10 mouse cellular contexts compared by ENCODE assay signal in the genomic region with DNA sequence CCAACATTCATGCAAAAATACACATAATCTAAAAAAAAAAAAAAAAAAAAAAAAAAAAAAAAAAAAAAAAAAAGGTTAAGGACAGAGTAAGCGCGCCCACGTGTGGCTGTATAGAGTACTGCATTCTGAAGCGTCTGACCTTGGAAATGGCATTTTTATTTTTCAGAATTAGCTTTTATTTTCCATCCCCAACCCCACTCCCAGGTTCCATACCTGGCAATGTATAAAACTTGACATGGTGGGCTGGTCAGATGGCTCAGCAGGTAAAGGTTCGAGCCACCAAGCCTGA. TPM values are rescaled to one million over a fixed set of nuclear protein-coding genes. Genes with fewer than 3 reads are reported as not detected.
DNase-seq lines count a peak whose midpoint lies in the region; ATAC-seq lines count a peak whose summit lies in the region.
"Had no signal": no experiment of that assay in that cellular context is flagged by ENCODE, and none has a peak within 500 bp of the region (broad histone marks: within the 10 kb centered on the region; RNA-seq: fewer than 3 reads in every experiment).

No protein-coding gene starts in this region.

- no peak overlapping the region for H3K4me3 ChIP-seq in kidney, embryonic 16.5 days (ENCODE audit: low read length)
- H3K4me3 ChIP-seq: limb, embryonic 13.5 days had no signal

- under 1% methylated on average over 5 of the region's 5 CpGs for WGBS in kidney, embryonic 16.5 days

- ATAC-seq in kidney, embryonic 16.5 days (ENCODE audit: low FRiP score, low TSS enrichment): no peak

- H3K9ac ChIP-seq in kidney, embryonic 16.5 days (replicated peaks; ENCODE audit: low read length): no peak overlapping the region
- H3K9ac ChIP-seq: limb, embryonic 13.5 days had no signal

- H3K27me3 ChIP-seq in kidney, embryonic 16.5 days (ENCODE audit: insufficient read depth, low read length): peaks cover 7% of the 10 kb centered on the region; the same call in 1 of the 2 replicates

- no peaks in the 10 kb centered on the region for H3K9me3 ChIP-seq in kidney, embryonic 16.5 days (ENCODE audit: low read length)
- H3K9me3 ChIP-seq: limb, embryonic 13.5 days had no signal

- H3K27ac ChIP-seq in kidney, embryonic 16.5 days (ENCODE audit: low read length): no peak overlapping the region
- H3K27ac ChIP-seq: limb, embryonic 13.5 days had no signal

- no peaks in the 10 kb centered on the region for H3K4me1 ChIP-seq in kidney, embryonic 16.5 days (ENCODE audit: insufficient read depth, low read length)
- H3K4me1 ChIP-seq: limb, embryonic 13.5 days had no signal

- no peak overlapping the region for H3K4me2 ChIP-seq in kidney, embryonic 16.5 days (replicated peaks; ENCODE audit: low read depth, low read length)
- H3K4me2 ChIP-seq: limb, embryonic 13.5 days had no signal

- DNase-seq in adrenal gland, postnatal 10 days: peak; percentile 49
- no peak for DNase-seq in adrenal gland, postnatal 4 days (ENCODE audit: low spot score in 2 of 2)
- DNase-seq in kidney, adult 9 months: peak; percentile 20
- peak; percentile 37 for DNase-seq in urinary bladder, postnatal 25 days (ENCODE audit: low spot score)
- no peak for DNase-seq in urinary bladder, postnatal 4 days (ENCODE audit: low spot score in 2 of 2)
- DNase-seq in kidney, postnatal 14 days: peak; percentile 28
- DNase-seq in retina, postnatal 1 day: peak; percentile 47

- H3K36me3 ChIP-seq in kidney, embryonic 16.5 days (ENCODE audit: insufficient read depth, low read length): no peaks in the 10 kb centered on the region
- H3K36me3 ChIP-seq: limb, embryonic 13.5 days had no signal

RNA-seq across cellular contexts. Expression of gene Pramel1, which starts 13.6 kb away (rescaled TPM):
- not detected for total RNA-seq in adrenal gland, postnatal 10 days (2021)
- total RNA-seq in adrenal gland, postnatal 4 days (2021): not detected
- polyA plus RNA-seq in kidney, embryonic 16.5 days (2015; fragmentation: Nextera tagmentation; extraction: Ambion mirVana): not detected in 2 replicates
- polyA plus RNA-seq: limb, embryonic 13.5 days; spleen, adult 2 months had no signal

RNA-seq across cellular contexts. Expression of gene Lrrc38, which starts 31.1 kb away (rescaled TPM):
- under 1 TPM; 0.36 to 0.61 TPM for total RNA-seq in adrenal gland, postnatal 10 days (2021)
- not detected for total RNA-seq in adrenal gland, postnatal 4 days (2021)
- polyA plus RNA-seq in kidney, embryonic 16.5 days (2015; fragmentation: Nextera tagmentation; extraction: Ambion mirVana): 0.06 and 0.12 TPM in 2 replicates
- polyA plus RNA-seq: spleen, adult 2 months had no signal

RNA-seq across cellular contexts. Expression of gene Pramef8, which starts 31.6 kb away (rescaled TPM):
- total RNA-seq in adrenal gland, postnatal 10 days (2021): 10 to 100 TPM; 10.8 to 11.7 TPM
- 10 to 100 TPM; 13.2 to 17.9 TPM for total RNA-seq in adrenal gland, postnatal 4 days (2021)
- 21.5 and 23.4 TPM in 2 replicates for polyA plus RNA-seq in kidney, embryonic 16.5 days (2015; fragmentation: Nextera tagmentation; extraction: Ambion mirVana)

Comparison
In these comparisons a context has a peak if more than half of its experiments do, and no peak if none do; other contexts are left out.
1. DNase-seq: peak in adrenal gland, postnatal 10 days (single experiment), kidney, adult 9 months (single experiment), urinary bladder, postnatal 25 days (single experiment), kidney, postnatal 14 days (single experiment) and retina, postnatal 1 day (single experiment); none in adrenal gland, postnatal 4 days (0 of 2) and urinary bladder, postnatal 4 days (0 of 2).